Mouse (Mus musculus): ENCODE results near the gene Sf3a3.

Gene Sf3a3

GRCm38 (mm10) chr4:124774429-124774828 is 59.9 kb downstream of the Sf3a3 start:
- peak in 1 of 2 experiments; percentile 10 for DNase-seq (ENCODE audit: low spot score in 2 of 2)

- no peak for DNase-seq (ENCODE audit: low spot score in 2 of 2)
Observed at GRCm38 (mm10) chr4:124781361-124781760, 66.8 kb downstream of the Sf3a3 start.

Measured in spleen, postnatal 14 days (tissue).